Mouse (Mus musculus) lung, postnatal 0 days (tissue): Measurements from ENCODE around the gene Spats1. TPM values are rescaled to one million over a fixed set of nuclear protein-coding genes. Genes with fewer than 3 reads are reported as not detected.

Experiments
- ATAC-seq: fragments of 200-750 bp; cut with Nextera tagmentation; 2 replicates; pipeline ENCODE4 v1.8.0; 2017; ENCODE audit warnings: moderate library complexity
- DNase-seq: peaks from one replicate; pipeline ENCODE4 v3.0.0-alpha.2; 2016; ENCODE audit warnings: low spot score
- H3K27ac ChIP-seq: fragments of 300-500 bp; sonication (generic); 2 replicates; pipeline ENCODE4 v1.5.1; 2014; ENCODE audit warnings: antibody characterized with exemption, mild to moderate bottlenecking, low read length, mixed read lengths
- H3K27me3 ChIP-seq: fragments of 300-500 bp; sonication (generic); replicated peaks from 2 replicates; pipeline ENCODE4 v1.6.1; 2014; ENCODE audit warnings: low read length, mixed read lengths; ENCODE audit not compliant: insufficient read depth
- H3K36me3 ChIP-seq: fragments of 300-500 bp; sonication (generic); 2 replicates; pipeline ENCODE4 v1.6.1; 2014; ENCODE audit warnings: low read length, mixed read lengths; ENCODE audit not compliant: insufficient read depth
- H3K4me1 ChIP-seq: fragments of 300-500 bp; sonication (generic); 2 replicates; pipeline ENCODE4 v1.6.1; 2014; ENCODE audit warnings: antibody characterized with exemption, low read depth, low read length, mixed read lengths; ENCODE audit not compliant: insufficient read depth
- H3K4me2 ChIP-seq: fragments of 300-500 bp; sonication (generic); replicated peaks from 2 replicates; pipeline ENCODE4 v1.6.1; 2014; ENCODE audit warnings: low read depth, mild to moderate bottlenecking, low read length, moderate library complexity, mixed read lengths
- H3K4me3 ChIP-seq: fragments of 300-500 bp; sonication (generic); 2 replicates; pipeline ENCODE4 v1.5.1; 2014; ENCODE audit warnings: low read depth, low read length
- H3K9ac ChIP-seq: fragments of 300-500 bp; sonication (generic); replicated peaks from 2 replicates; pipeline ENCODE4 v1.6.1; 2014; ENCODE audit warnings: low read depth, mild to moderate bottlenecking
- H3K9me3 ChIP-seq: fragments of 300-500 bp; sonication (generic); 2 replicates; pipeline ENCODE4 v1.6.1; 2016; ENCODE audit warnings: low read length, mixed read lengths
- CTCF ChIP-seq: IDR thresholded peaks from 2 replicates; pipeline ENCODE4 v1.5.1; 2016; ENCODE audit warnings: antibody characterized with exemption, mild to moderate bottlenecking
- EP300 ChIP-seq: IDR thresholded peaks from 2 replicates; pipeline ENCODE4 v1.6.1; 2016; ENCODE audit warnings: antibody characterized with exemption, mild to moderate bottlenecking, control low read depth
- WGBS: fragments of 180-500 bp; shearing (Covaris S2); extraction: QIAGEN DNeasy Blood & Tissue Kit; methylation state at CpG from one replicate; pipeline ENCODE4 v1.1.7; 2014; 5-methylcytosine and 5-hydroxymethylcytosine counted together
- polyA plus RNA-seq: library from polyadenylated mRNA; unstranded; fragments of >200 nt; fragmentation: Nextera tagmentation; extraction: Ambion mirVana; gene quantifications from 2 replicates; pipeline ENCODE4 v1.2.1, GENCODE M21; 2015

Spats1 gene
- polyA plus RNA-seq, 1 experiment from 2014 or later, result 0.19 TPM

DNA sequence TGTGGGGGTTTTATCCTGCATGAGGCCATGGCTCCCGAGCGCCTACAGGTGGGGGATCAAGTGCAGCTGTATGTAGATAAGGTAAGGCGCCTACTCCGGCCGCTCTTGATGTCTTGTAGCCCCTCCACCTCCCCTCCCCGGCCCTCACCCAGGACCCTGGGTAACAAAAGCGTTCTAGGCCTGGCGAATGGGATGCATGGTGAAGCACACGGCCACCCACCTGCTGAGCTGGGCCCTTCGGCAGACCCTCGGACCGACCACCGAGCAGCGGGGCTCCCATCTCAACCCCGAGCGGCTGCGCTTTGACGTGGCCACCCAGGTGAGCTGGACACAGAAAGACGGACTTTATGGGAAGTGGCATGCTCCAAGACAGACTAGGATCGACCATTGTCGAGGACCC lies 41.9 kb upstream of the Spats1 start:
- Histone ChIP-seq H3K27ac (no peak overlapping the region), H3K27me3 (no peaks in the 10 kb centered on the region), H3K4me2 (no peak overlapping the region), H3K9ac (no peak overlapping the region), H3K4me3 (no peak overlapping the region), H3K4me1 (no peaks in the 10 kb centered on the region), H3K36me3 (no peaks in the 10 kb centered on the region), H3K9me3 (no peaks in the 10 kb centered on the region)
- TF ChIP-seq EP300, result no peak
- TF ChIP-seq CTCF, result no peak
- ATAC-seq (no peak), DNase-seq (no peak)
- 93% methylated on average over 21 of the region's 21 CpGs for whole genome bisulfite sequencing

DNA sequence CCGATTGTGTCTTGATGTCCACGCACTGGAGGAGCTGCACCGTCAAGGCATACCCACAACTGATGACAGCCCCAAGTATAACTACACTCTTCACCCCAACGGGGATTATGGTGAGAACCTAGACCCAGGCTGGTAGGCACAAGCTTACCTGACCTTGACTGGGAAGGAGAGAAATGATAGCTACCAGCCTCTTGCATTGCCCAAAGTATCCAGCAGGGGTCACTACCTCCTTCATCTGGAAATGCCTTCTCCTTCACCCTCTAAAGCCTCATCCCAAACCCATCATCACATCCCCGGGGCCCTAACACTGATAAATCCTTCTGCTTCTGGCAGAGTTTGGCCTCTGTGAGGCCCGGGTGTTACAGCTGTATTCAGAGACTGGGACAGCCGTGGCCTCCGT lies 41.3 kb upstream of the Spats1 start:
- Histone ChIP-seq H3K4me3 (no peak overlapping the region), H3K27me3 (no peaks in the 10 kb centered on the region), H3K27ac (no peak overlapping the region), H3K9ac (no peak overlapping the region), H3K36me3 (no peaks in the 10 kb centered on the region), H3K4me2 (no peak overlapping the region), H3K4me1 (no peaks in the 10 kb centered on the region), H3K9me3 (no peaks in the 10 kb centered on the region)
- peak; percentile 48 for ATAC-seq
- peak; percentile 92 for TF ChIP-seq CTCF
- TF ChIP-seq EP300, result no peak
- peak; percentile 69 for DNase-seq
- WGBS, result 44% methylated on average over 8 of the region's 8 CpGs

DNA sequence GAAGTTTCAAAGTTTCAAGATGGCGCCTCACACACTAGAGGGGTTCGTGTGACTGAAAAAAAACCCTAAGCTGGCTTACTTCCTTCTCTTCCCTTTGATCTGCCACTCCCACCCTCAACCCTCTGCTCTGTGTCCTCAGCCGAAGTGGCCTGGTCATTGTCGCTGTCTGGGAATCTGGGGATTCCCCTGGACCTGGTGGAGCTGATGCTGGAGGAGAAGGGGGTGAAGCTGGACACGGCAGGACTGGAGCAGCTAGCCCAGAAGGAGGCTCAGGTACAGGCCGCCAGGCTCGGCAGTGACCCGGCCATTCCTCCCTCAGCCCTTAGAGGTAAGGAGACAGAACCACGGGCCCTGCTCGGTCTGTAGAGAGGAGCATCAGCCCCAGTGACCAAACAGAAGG lies 40.6 kb upstream of the Spats1 start:
- Histone ChIP-seq H3K9me3 (no peaks in the 10 kb centered on the region), H3K4me2 (no peak overlapping the region), H3K4me1 (no peaks in the 10 kb centered on the region), H3K36me3 (no peaks in the 10 kb centered on the region), H3K4me3 (no peak overlapping the region), H3K9ac (no peak overlapping the region), H3K27ac (no peak overlapping the region), H3K27me3 (no peaks in the 10 kb centered on the region)
- ATAC-seq (no peak), DNase-seq (no peak)
- no peak for TF ChIP-seq EP300
- TF ChIP-seq CTCF, result no peak
- 78% methylated on average over 10 of the region's 10 CpGs for WGBS

- no peak for DNase-seq
- no peaks in the 10 kb centered on the region for H3K9me3 ChIP-seq
- H3K4me3 ChIP-seq, result no peak overlapping the region
- H3K9ac ChIP-seq, result no peak overlapping the region
- H3K27me3 ChIP-seq, result no peaks in the 10 kb centered on the region
- no peak for ATAC-seq
- no peaks in the 10 kb centered on the region for H3K36me3 ChIP-seq
- no peak overlapping the region for H3K4me2 ChIP-seq
- WGBS, result 62% methylated on average over 15 of the region's 15 CpGs
- no peak for TF ChIP-seq CTCF
- no peak for TF ChIP-seq EP300
- no peak overlapping the region for H3K27ac ChIP-seq
- no peaks in the 10 kb centered on the region for H3K4me1 ChIP-seq
Measured at GRCm38 (mm10) chr17:45515204-45515726, 40.0 kb upstream of the Spats1 start.

DNA sequence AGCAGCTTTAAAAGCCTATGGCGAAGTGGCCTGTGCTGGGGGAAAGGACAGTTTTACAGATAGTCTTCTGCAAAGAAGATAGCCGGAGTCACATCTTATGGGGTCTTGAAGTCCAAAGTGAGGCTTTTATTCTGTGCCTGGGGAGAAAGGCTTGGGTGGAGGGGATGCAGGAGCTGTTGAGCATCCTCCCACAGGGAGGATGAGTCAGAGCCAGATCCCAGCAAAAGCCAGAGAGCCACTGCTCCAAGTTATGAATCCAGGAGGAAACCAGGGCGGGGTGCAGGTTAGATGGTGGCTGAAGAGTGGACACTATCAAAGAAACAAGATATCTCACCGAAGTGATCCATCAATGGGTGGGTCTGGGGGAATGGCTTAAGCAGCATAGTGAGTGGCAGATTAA lies 36.5 kb upstream of the Spats1 start:
- WGBS, result 88% methylated on average over 4 of the region's 4 CpGs
- Histone ChIP-seq H3K4me2 (no peak overlapping the region), H3K4me1 (no peaks in the 10 kb centered on the region), H3K36me3 (no peaks in the 10 kb centered on the region), H3K9me3 (no peaks in the 10 kb centered on the region), H3K4me3 (no peak overlapping the region), H3K27me3 (no peaks in the 10 kb centered on the region), H3K9ac (no peak overlapping the region), H3K27ac (no peak overlapping the region)
- TF ChIP-seq CTCF (no peak), EP300 (no peak)
- ATAC-seq (no peak), DNase-seq (no peak)

DNA sequence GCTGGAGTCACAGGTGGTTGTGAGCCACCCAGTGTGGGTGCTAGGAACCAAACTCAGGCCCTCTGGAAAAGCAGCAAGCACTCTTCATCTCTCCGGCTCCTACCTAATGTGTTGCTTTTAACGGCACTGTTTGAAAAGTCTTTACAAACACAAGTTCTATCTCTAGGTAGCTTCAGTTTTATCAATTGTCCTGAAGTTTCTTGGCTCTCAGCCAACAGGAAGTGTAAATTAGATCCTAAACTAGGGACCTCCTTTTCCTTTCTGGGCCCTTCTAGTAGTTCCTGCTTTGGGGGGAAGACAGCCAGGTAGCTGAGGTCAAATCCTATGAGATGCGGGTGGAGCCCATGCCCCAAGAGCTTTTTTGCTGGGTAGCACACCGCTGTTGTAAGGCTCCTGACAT lies 35.7 kb upstream of the Spats1 start:
- Histone ChIP-seq H3K9ac (no peak overlapping the region), H3K27ac (no peak overlapping the region), H3K27me3 (no peaks in the 10 kb centered on the region), H3K9me3 (no peaks in the 10 kb centered on the region), H3K4me3 (no peak overlapping the region), H3K36me3 (no peaks in the 10 kb centered on the region), H3K4me2 (no peak overlapping the region), H3K4me1 (no peaks in the 10 kb centered on the region; the same call in 1 of the 2 replicates)
- 79% methylated on average over 4 of the region's 4 CpGs for WGBS
- no peak for DNase-seq
- ATAC-seq, result no peak
- TF ChIP-seq EP300, result no peak
- no peak for TF ChIP-seq CTCF

DNA sequence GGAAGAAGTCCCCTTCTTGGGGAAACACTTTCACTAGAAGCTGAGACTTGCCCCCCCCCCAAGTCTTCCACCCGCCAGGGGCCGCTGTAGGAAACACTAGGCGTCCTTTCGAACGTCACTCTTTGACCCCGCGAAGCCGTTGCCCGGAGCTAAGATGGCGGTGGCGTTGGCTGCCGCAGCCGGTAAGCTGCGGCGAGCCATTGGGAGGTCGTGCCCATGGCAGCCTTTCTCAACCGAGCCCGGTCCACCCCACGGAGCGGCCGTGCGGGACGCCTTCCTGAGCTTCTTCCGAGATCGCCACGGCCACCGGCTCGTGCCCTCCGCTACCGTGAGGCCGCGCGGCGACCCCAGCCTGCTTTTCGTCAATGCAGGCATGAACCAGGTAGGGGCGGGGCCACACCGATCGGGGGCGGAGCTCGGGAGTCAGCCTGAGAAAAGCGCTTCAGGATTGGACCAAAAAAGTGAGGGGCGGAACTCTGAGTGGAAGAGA lies 31.5 kb upstream of the Spats1 start, which contains the start of gene Aars2:
TSS of gene Aars2 (plus strand) at position 142 of the 490 bp plus-strand sequence.
- H3K9ac ChIP-seq, result peak within 1 kb of the TSS; percentile 53; the same call in 1 of the 2 replicates
- H3K27me3 ChIP-seq, result no peaks in the 10 kb centered on the region
- H3K4me1 ChIP-seq, result no peaks in the 10 kb centered on the region; the same call in 1 of the 2 replicates
- ATAC-seq (peak; percentile 95), DNase-seq (peak; percentile 91)
- 0% methylated on average over 42 of the region's 42 CpGs for WGBS
- peak within 1 kb of the TSS; percentile 49 for H3K4me2 ChIP-seq
- H3K27ac ChIP-seq, result peak within 1 kb of the TSS; percentile 76
- peak; percentile 90 for TF ChIP-seq CTCF
- TF ChIP-seq EP300, result no peak; the same call in 1 of the 2 replicates
- no peaks in the 10 kb centered on the region for H3K9me3 ChIP-seq
- peak within 1 kb of the TSS; percentile 80 for H3K4me3 ChIP-seq
- H3K36me3 ChIP-seq, result no peaks in the 10 kb centered on the region
